Mouse (Mus musculus) hindlimb bud, embryonic 11.5 days (tissue): Measurements from ENCODE around the gene Macf1.
"Not testable (repeated sequence)": the region's sequence is repeated elsewhere in the genome, so short reads cannot be mapped to it uniquely, and the experiment has no call there.

ENCODE experiments used
- DNase-seq: peaks from one replicate; pipeline ENCODE4 v3.0.0-alpha.2; 2012; ENCODE audit warnings: low read depth, low spot score; ENCODE audit errors: extremely low spot score

Gene Macf1

DNA sequence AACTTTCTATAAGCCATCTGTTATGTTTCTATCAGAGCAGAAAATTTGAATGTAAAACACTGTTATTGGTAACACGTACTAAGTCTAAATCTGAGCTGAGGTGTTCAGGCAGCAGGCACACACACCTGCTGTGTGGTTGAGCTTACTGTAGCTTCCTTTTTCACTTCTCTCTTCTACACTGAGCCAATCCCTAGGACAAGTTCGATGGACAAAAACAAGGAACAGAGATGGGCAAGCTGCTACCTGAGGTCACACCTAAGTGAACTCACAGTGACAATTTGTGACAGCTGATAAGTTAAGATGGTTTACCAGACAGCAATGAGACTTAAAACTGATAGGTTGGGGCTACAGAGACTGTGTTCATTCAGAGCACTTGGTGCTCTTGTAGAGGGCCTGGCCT is 125.7 kb downstream of the Macf1 start:
- DNase-seq: no peak

DNA sequence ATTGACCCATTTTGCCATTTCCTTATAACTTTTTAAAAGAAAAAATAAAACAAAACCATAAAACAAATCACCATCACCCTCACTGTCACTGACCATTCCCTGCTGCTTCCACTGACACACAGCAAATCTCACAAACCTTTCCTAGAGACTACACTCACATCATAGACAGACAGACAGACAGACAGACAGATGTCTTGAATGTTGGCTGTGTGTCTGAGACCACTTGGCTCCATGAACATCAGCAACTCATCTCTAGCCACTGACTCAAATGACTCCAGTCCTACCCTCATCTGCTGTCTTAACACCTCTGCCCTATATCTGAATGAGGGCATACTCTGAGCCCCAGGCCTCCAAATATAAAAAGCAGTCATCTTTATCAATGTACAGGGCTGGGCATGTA is 128.9 kb downstream of the Macf1 start:
- no peak for DNase-seq

DNA sequence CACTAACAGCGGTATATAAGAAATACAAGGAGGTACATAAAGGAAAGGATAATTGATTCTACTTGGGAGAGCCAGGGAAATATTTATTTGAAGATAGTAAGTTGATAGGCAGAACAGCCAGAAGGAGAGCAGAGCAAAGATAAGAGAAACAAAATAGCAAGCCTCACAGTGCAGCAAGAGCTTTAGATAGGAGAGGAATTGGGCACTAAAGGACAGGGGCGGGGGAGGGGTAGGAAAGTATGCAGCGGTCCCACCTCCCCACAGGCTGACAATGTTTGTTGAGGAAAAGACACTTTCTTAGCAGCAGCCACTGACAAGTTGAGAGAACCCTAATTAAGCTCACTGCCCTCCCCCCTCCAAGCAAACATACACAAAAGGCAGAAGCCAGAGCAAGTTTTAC is 131.5 kb downstream of the Macf1 start:
- DNase-seq: no peak

DNA sequence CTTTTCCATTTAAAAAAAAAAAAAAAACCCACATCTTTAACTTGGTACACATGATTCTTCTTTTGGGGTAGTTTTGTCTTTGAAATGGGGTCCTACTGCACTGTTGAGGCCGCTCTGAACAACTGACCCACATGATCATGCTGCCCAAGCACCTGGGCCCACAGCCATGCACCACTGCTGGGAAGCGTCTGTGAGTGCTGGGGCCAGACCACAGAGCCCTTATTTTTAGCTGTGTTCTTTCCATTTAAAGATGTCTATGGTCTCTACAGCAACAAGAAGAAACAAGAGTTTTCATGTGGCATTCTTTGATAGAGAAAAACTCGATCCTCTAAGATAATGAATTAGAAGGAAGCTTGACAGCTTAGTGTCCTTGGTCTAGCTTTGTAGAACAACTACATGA is 135.8 kb downstream of the Macf1 start:
- DNase-seq: no peak

DNA sequence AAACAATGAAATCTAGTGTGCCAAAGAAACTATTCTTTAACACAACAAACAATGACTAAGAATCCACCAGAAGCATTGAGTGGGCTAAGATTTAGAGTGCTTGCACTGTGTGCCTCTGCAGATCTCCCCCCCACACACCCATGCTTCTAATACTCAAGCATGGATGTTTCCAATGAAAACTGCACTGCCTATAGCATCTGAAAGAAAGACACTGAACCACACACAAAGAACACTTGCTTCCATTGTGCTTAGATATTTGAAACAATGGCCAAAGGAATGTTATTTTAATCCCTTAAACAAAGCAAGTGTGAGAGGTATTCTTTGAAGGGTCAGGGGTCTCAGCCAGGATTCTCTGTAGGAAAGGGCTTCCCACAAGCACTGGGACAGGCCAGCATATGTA is 140.5 kb downstream of the Macf1 start:
- DNase-seq: no peak

DNA sequence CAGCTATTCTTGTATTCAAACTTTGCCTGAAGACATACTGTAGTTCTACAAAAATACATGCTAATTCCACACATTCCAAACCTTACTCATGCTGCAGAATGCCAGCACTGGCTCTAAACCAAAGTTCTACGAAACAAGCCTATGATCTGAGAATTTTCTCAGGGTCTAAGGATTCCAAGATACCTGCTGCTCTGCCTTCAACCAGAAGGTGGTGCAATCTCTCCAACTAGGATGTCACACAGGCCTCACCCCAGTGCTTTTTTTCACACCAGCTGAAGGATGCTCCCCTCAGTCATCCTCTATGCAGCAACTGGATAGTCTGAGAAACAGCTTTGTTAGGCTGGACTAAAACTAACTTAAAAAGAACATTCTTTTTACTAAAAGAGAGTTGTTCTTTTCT is 148.9 kb downstream of the Macf1 start:
- no peak for DNase-seq

DNA sequence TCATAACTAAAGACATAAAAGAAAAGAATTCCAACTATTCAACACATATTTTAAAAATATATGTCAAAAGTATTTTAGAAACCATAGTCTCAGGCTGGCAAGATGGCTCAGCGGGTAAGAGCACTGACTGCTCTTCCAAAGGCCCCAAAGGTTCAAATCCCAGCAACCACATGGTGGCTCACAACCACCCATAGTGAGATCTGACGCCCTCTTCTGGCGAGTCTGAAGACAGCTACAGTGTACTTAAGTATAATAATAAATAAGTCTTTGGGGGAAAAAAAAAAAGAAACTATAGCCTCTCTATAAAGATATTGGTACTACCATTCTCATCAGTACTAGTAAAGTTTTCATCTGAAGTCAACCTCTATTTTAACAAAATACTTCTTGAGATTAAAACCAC is 152.2 kb downstream of the Macf1 start:
- DNase-seq: no peak

DNA sequence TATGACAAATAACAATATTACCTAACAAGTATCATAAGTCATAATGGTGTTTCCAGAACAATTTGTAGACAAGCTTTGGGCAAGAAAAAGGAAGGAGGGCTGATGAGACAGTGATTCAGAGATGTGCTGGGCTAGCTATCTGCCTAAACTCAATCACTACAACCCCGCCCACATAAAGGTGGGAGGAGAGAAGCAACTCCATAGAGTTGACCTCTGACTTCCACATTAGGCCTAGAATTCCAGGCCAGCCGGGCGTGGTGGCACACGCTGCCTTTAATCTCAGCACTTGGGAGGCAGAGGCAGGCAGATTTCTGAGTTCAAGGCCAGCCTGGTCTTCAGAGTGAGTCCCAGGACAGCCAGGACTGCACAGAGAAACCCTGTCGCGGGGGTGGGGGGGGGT is 153.2 kb downstream of the Macf1 start:
- no peak for DNase-seq

DNA sequence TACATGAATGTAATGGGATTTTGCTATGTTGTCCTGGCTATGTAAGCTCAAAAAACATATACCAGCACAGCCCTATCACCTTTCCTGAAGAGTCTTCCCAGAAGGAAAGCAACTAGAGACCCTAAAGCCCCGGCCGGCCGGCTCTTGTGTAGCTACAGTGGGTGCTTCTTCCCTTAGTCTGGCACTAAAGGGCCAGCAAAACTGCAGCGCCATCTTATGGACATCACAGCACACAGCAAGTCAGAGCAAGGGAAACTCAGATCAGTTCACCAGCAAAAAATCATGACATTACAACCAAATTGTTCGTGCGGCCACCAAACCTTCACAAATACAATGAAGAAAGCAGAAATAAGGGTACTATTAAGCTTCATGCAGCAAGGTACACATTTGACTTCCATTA is 154.9 kb downstream of the Macf1 start:
- DNase-seq: no peak

DNA sequence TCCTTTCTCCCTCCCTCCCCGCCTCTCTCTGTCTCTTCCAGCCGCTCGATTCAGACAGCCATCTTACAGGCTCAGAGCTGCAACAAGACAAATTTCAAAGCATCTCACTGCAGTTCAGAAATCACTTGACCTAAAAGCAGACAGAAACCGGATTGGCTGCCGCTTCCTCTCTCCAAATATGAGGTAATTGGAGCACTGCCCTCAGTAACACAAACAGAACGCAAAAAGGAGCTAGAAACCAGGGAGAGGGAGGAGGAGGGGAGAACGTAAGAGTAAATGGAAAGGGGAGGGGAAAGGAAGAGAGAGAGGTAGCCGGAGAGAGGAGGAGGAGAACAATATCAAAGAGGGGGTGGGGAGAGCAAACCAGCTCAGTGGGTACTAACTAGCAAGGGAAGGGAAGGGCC is 156.6 kb downstream of the Macf1 start:
- no peak for DNase-seq

DNA sequence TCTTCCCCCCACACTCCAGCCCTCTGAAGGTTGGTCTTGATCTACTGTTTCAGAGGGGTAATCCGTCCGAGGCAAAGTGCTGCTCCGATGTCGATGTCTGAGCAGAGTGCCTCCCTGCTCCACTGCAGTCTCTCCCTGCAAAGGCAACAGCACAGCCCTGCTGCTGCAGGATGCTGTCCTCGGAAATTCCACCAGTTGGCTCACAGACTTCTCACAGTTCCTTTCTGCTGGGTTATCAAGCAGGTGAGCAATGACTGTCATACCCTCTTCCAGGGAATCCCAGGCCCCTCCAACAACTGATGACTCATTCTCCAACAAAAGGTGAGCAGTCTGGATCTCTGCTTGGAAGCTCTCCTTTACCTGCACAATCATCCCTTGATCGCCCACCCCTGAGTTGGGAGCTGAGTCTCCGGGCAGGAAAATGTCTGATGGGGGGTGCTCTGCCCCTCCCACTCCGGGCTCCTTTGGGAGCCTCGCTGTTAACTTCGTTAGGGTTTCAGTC is 157.3 kb downstream of the Macf1 start:
- no peak for DNase-seq

DNA sequence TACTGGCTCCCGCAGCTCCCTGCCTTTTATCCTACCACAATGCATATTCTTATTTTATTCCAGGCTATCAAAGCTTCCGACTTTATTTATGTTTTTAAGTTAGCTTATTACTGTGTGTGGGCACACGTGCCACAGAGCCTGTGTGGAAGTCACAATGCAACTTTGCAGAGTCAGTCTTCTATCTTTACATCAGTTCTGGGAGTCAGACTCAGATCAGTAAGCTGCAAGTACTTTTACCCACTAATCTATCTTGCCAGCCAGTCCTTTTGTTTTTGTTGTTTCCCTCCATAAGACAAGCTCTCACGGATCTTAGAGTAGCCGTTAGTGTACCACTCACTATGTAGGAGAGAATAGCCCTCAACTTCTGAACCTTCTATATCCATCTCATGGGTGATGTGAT is 159.4 kb downstream of the Macf1 start:
- no peak for DNase-seq

DNA sequence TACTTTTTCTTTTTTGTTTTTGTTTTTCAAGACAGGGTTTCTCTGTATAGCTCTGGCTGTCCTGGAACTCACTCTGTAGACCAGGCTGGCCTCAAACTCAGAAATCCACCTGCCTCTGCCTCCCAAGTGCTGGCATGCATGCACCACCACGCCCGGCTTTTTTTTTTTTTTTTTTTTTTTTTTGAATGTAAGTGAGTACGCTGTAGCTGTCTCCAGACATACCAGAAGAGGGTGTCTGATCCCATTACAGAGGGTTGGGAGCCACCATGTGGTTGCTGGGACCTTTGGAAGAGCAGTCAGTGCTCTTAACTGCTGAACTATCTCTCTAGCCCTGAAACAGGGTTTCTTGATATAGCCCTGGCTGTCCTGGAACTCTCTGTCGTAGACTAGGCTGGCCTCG is 164.0 kb downstream of the Macf1 start:
- not testable (repeated sequence) for DNase-seq

DNA sequence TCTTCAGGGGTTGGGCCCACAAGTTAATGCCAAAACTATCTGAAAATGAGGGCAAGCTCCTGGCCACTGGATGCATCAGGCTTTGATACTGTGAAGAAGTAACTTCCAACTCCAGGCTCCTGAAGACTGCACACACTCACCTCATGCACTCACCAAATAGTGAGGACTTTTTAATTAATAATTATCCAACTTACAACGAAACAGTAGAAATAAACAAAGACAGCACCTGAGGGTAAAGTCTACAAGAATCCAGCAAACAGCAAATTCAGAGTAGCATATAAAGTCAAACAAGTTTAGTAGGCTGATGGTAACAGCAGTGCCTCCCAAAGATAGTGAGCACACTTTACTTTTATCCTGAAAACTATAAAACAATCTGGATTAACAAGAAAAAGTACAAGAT is 168.5 kb downstream of the Macf1 start:
- no peak for DNase-seq

DNA sequence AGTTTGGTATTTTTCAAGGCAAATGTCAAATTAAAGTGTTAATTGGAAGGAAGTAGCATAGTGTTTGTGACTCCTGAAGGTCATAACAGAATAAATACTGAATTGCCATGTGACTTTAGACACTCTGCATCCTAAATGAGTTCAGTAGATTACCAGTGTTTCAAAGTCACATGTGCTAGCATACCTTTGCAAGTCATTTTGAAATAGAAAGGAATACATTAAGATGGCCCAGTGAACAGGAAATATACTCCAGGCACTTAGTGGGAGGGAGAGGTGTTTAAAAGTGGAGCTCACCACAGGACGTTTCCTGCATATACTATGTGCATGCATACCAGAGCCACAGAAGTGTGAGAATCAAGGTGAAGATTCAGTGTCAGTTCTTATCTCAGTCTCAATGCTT is 174.0 kb downstream of the Macf1 start:
- no peak for DNase-seq

DNA sequence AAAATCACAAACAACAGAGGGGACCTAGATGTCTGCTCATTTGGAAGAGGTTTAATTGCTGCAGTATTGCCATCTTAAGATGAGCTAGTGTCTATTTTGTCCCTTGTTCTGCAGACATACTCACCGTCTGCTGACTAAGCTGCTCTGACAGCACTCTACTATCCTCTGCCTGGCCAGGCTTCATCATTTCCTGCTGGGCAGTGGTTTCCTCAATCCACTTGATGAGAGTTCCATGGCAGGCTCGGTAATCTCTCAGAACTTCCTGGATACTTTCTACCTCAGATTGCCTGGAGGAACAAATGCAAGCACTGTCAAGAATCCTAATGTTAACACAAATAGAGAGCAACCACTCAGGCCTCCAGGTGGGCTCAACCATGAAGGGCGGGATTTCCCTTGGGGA is 195.1 kb downstream of the Macf1 start:
- no peak for DNase-seq

DNA sequence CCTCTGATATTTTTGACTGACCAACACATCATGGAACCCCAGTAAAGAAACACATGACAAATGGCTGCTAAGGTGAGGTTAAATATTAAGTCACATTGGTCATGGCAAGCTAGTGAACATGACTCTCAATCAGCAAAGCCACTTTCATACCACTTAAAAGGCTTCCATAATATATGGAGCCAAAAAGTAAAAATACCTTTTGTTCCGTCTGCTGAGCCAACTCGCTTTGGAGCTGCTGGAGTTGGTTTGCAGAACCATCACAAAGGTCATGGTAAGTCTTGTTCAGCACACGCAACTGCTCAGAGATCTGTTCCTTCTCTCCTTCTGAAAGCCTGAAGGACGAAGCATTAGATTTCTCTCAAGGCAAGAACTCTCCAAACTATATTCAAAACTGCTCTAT is 204.2 kb downstream of the Macf1 start:
- DNase-seq: no peak

DNA sequence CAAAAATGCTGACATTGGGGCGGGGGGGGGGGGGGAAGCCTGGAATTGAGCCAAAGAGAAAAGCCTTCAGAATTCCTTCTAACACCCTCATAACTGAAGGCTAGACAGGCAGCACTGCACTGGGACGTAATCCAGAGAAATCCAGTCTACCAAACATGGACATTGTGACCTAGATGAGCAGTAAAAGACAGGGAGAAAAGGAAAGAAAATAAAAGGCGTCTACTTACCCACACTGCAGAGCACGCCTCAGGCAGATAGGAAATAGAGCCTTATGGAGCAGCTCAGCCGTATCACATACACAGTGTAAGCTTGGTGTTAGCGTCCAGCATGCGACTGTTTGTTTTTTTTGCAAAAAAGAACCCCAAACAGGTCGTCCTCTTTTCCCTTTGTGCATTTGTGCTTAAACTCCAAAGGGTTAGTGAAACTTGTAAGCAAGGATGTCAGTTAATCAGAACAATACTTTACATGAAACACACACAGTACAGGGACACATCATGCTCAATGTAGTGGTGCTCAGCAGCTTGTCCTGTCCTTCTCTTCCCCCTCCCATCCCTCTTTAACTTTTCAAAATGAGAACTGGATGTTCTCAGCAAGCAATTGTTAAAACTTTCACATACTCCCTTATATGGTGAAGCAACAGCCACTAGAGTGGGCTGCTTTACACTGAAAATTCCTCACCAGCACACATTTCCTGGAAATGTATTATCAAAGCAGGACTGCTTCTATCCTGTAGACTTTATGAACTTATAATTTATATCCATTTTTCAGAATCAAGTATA is 205.3 kb downstream of the Macf1 start:
- no peak for DNase-seq

DNA sequence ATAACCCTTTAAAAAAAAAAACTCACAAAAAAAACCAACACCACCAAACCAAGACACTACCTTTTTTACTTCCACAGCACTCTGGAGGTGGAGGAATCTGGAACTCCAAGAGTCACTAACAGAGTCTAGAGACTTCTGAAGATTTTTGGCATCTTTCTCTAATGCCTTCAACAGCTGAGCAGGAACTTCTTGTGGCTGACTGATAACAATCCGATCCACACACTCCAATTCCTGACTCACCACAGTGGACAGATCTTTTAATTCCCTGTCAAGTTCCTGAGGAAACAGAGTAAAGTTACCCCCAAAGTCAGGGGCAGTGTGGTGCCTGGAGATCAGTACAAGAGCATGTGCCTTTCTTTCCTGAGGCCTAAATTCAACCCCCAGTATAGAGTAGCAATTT is 218.4 kb downstream of the Macf1 start:
- no peak for DNase-seq

DNA sequence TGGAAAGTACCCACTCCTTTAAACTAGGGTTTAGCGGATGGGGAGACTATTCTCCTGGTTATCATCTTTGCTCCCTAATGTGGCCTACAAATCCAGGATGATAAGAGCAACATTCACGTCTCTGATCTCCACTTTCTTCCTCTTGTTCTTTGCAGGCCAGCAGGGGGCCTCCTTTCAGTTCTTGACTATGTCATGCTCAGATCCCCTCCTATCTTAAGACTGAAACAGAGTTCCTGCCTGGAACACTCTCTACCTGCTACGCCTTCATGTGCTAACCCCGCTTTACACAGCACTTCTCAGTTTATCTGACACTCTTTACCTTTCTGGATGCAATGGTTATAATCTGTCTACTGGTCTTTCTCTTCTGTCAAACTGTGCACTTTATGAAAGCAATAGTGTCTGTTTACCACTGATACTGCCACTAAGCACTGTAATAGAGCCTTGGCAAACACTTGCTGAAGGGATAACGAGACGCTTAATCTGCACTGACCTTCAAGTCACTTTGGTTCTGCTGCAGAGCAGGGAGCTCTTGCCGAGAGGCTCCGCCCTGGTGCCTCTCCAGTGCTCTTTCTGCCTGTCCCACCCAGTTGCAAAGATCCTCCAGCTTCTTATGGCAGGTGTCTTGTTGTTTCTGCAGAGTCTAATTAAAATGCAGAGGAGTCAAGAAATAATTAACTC is 223.4 kb downstream of the Macf1 start:
- DNase-seq: no peak

DNA sequence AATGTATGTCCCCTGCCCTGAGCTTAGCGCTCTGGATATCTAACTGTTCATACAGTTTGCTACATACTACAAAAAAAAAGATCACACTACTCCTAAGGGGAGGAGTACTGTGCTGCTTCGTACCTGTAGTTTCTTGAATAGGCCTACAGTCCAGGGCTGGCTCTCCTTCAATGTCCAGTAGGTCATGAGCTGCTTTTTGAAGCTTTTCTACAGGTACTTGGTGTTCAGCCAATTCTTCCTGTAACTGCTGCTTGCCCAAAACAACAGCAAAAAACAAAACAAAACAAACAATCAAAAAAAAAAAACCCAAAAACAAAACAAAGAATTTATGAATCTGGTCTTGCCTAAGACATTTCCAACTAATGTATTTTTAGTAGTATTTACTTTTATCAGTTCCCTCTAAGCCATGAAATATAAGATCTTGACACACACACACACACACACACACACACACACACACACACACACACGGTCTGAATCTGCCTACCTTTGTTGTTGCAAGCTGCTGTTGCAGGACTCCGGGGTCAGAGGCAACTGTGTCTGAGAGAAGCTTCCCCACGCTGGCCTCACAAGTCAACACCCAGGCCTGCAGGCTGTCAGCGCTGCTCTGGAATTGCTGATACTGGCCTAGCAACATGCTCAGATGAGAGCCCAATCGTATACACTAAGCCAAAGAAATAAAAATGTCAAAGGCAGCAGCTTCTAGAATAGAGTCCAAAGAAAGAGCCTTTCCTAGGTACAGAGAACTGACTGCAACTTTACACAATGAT is 229.1 kb downstream of the Macf1 start:
- no peak for DNase-seq

DNA sequence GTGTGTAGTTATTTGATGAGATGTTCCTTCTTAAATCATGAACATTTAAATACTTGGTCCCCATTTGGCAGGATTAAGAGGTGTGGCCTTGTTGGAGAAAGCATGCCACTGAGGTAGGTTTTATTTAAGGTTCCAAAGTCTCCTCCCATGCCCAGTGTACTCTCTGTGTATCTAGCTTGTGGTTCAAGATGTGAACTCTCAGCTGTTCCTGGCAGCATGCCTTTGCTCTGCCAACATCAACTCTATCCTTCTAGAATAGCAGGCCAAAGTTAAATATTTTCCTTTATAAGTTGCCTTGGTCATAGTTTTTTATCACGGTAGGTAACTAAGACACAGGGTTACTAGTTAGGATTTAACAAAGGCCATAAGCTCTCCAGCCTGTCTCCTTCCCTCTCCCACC is 230.4 kb downstream of the Macf1 start:
- DNase-seq: no peak
